Mouse (Mus musculus) heart, adult 11 months (tissue): ENCODE data around the gene Csnk2a2.

Experiments
- DNase-seq: peaks from one replicate; pipeline ENCODE4 v3.0.0; 2022

Gene Csnk2a2

DNA sequence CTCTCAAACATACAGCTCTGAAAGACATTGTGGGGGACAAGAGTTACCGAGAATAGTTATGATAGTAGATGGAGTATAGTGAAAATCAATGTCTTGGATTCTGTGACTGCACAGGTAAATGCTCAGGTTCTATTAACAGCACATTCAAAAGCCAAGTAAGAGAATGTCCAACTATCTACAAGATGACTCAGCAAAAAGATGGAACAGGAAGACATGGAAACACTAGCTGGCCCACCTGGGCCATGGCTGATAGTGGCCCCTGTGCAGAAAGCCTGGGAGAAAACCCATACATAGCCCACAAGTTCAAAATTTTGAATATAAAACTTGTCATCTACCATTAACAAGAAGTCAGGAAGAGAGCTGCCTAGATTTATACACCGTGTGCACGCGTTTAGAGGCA lies 19.8 kb downstream of the Csnk2a2 start:
- DNase-seq, result no peak

DNA sequence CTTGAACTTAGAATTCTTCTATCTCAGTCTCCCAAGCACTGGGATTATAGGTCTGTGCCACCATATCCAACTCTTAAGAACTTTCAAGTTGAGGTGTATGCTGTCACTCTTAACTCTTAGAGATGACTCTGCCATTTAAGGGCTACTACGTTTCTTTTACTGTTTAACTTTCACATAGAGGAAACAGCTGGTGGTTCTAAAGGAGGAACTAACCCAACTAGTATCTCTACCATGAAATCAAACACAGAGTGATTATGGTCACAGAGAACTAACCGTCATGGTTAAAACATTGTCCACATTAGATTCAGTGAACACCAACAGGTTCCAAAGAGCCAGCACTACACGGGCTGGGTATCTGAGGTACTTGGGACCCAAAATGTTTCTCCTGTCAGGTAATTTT lies 20.8 kb downstream of the Csnk2a2 start:
- peak; percentile 15 for DNase-seq

DNA sequence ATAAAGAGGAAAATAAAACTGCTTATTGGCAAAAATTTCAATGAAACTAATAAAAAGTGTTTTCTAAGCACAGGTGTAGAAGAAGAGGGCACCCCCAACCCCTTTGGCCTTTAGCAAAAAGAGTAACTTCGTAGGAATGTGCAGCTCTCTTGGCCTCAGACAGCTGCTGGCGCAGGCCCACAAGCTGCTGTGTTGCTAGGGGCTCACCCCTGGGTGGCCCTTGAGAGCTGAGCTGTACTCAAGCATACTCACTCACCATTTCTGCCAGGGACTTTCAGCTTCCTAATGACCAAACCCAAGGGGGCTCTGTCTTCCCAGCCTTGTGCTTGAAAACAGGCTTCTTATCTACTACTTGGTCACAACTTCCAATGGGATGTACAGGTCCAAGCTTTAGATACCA lies 23.3 kb downstream of the Csnk2a2 start:
- DNase-seq, result peak; percentile 86

DNA sequence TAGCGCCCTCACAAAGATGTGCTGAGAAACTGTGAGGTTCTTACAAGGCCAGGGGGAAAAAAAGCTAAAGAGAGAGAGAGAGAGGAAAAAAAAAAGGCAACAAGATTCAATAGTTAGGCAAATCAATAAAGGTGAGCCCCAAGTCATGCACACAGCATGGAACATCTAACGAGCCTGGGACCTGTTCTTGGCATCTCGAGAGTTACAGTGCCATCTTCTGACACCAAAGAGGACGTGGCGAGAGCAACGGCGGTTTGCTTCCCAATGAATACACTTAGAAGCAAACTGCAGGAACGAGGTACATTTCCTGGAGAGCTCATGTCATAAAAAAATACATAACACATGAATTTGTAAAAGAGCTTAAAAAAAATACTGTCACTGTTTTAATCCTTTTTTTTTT lies 37.3 kb downstream of the Csnk2a2 start:
- DNase-seq, result peak; percentile 39

DNA sequence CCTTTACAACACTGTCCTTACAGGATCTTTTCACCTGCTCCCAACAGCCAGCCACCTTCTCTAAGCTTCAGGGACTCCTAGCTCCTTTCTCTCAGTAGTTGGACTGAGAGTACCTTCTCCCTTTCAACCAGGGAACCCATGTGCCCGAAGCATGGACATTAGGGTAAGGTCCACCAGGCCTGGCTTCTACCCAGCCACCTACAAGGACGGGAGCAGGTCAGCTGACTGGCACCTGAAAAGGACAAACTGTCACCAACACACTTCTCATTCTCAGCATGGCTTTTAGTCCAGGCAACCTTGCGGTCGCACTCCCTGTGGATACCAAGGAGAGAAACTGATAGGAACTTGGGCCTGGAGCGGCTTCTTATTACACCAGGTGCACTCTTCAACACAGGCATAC lies 39.6 kb downstream of the Csnk2a2 start:
- peak; percentile 87 for DNase-seq

DNA sequence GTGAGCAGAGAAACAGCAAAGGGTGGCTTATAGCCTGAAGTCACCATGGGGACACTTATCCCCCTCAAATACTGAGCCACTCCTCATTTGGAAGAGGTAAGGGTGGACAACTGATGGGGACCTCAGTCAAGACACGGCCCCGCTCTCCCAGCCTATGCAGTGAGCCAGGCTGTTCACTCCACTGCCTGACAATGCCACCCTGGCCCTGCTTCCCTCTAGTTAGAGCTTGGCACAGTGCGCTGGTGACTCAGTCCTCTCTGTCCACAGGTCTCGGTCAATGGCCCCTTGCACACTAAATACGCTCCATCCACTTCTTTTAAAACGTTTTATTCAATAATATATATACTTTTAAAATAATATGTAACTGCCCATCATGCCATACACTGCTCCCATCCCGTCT lies 42.2 kb downstream of the Csnk2a2 start:
- DNase-seq, result no peak

DNA sequence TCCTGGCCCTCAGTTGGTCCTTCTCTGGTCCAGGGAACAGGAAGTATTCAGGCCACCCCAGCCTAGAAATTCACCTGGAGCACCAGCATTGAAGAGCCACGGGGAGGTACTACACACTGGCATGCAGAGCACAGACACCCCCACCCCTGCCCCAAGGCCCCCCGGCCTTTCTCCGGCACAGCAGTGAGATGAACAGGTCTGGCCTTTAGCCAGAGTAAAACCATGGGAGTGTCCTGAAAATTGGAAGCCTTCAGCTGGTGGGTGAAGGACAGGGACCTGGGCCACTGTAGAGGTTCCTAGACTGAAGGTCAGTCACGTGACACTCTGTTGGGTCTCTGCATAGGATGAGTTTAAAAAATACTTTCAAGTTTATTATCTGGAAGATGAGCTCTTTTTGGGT lies 44.8 kb downstream of the Csnk2a2 start:
- DNase-seq, result no peak

DNA sequence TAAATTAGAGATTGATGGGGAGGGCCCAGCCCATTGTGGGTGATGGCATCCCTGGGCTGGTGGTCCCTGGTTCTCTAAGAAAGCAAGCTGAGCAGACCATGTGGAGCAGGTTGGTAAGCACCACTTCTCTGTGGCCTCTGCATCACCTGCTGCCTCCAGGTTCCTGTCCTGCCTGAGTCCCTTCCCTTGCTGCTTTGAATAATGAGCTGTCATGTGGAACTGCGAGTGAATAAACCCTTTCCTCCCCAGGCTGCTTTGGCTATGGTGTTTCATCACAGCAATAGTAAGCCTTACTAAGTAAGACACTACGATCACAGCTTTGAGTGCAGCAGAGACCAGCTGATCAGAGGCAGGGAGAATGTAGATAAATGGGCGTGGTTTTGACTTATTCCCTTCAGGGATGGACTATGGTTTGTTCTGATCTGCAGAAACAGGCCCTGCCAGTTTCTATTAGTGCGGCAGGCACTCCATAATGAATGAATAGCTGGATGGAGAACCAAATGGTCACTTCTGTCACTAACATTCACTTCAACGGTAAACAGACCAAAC lies 48.3 kb downstream of the Csnk2a2 start:
- no peak for DNase-seq

DNA sequence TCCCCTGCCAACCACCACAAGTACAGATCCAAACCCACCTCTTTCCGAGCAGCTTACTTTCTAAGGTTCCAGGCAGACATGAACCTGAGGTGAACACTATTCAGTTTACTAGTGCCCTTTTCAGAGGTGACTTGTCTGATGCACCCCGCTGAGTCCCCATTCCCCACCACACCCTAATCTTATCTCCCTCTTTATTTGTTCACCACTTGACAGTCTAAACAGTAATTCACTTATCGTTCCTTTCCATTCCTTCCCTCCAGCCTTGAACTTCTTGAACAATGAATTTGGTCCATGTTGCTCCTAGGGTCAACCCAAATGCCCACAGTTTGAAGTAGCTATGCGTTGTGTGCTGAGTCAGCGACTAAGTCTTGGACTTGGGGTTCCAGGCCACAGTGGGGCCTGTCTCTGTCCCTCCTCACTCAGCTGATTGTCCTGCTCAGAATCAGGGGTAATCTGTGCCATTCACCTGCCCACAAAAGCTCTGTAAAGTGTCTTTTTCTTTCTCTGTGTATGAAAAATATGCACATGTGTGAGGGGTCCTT lies 49.6 kb downstream of the Csnk2a2 start:
- no peak for DNase-seq

DNA sequence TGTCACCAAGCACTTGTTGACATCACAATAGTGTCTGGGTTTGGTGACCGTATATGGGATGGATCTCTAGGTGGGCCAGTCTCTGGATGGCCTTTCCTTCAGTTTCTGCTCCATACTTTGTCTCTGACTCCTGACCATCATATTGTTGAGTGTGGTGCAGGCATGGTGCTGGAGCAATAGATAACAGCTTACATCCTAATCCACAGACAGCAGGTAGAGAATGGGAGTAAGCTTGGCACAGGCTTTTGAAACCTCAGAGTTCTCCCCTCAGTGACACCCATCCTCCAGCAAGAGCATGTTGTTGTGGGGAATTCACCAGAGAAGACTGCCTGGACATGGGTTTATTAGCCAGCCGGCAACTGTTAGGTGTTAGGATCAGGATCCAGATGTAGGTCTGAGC lies 50.4 kb downstream of the Csnk2a2 start:
- no peak for DNase-seq

DNA sequence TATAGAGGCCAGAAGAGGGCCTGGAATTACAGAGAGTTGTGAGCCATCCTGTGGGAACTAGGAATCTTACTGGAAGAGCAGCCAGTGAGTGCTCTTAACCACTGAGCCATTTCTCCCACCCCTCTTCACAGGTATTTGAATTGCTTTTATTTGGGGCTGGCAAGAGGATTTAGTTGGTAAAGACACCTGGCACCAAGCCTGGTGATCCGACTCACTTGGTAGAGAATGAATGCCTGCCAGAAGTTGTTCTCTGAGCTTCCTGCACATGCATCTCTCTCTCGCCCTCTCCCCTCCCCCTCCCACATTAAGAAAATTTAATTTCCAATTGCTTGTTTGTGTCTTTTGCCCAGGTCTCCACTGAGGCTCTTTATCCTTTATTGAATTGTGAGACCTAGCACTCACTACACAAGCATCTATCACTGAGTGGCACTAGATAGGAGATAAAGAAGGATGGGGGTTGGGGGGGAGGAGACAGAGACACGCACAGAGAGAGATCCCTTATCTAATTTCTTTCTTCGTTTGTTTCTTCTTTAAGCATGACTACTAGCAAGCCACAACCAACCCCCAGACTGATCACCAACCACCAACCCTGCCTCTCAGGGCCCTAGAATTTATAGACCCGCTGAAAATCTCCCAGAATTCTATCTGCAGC lies 52.4 kb downstream of the Csnk2a2 start:
- no peak for DNase-seq

DNA sequence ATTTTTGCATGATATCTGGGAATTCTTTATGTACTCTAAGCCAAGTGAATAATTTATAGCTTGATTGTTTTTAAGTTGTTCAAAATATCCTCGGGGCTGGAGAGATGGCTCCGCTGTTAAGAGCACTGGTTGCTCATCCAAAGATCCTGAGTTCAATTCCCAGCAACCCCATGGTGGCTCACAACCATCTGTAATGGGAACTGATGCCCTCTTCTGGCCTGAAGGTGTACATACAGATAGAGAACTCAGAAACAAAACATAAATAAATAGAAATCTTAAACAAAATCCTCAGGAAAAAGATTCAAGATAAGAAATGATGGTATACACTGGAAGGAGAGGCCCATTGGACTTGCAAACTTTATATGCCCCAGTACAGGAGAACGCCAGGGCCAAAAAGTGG lies 53.9 kb downstream of the Csnk2a2 start:
- DNase-seq, result no peak

DNA sequence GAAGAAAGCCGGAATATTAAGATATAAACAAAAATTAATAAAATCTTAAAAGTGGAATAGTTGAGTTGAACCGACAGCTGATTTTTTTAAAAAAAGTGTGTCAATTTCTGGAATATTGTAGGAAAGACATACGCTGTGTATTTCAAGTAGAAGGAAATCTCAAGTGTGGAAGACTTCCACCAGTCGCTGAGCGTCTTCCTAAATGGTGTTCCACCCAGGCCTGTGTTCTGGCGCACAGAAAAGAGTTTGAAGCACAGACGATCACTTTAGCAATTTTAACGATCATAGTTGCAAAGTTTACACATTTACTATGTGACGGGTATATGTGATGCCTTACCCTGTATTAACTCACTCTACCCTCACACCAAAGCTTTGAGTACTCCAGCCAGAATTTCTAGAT lies 54.4 kb downstream of the Csnk2a2 start:
- peak; percentile 74 for DNase-seq

DNA sequence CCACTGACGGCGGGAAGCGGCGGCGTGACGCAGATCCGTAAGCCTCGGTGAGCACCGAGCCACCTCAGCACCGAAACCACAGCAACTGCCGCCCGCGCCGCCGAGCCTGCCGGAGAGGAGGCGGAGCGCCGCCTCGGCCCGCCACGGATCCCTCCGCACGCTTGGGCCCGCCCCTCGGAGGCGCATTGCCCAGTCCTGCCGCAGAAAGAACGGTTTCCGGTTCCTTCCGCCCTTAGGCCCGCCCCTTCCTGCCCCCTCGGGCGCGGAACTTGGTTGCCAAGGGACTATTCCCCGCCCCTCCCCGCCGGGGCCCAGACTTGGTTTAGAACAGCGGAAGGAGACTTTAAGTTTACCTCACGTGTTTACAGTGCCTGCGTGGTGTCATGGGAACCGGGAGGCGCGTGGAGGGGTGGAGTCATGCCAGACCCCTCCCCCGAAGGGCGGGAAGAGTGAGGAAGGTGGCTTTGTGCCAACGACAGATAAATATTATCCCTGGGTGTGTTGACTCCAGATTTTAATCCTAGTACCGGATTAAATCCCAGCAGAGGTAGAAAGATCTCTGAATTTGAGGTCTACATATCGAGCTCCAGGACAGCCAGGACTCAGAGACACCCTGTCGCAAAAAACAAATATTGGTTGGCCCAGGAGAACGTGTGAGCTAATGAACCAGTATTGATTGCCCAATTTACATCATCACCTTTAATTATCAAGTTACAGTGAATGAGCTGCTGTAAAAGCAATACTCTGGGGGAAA lies 55.0 kb downstream of the Csnk2a2 start, which contains the start of gene Cfap20:
Gene Cfap20 (minus strand): TSS at position 184 of the 754 bp plus-strand sequence.
- peak; percentile 100 for DNase-seq

DNA sequence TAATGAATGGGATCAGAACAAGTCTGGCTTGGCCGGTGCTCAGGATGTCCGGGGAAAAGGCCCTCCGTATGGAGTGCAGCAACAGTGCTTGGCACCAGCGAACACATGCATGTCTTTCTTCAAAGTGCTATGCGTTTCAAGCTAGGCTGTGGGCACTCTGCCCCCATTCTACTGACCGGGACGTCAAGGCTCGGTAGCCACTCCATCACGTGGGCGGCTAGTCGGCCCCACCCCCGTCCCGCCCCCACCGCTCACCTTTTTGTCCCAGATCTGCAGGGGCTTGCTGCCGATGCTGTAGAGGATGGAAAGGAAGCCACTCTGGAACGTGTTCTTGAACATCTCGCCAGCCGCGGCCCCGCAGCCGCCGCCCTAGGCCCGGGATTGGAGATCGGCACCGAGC lies 55.6 kb downstream of the Csnk2a2 start:
- no peak for DNase-seq

DNA sequence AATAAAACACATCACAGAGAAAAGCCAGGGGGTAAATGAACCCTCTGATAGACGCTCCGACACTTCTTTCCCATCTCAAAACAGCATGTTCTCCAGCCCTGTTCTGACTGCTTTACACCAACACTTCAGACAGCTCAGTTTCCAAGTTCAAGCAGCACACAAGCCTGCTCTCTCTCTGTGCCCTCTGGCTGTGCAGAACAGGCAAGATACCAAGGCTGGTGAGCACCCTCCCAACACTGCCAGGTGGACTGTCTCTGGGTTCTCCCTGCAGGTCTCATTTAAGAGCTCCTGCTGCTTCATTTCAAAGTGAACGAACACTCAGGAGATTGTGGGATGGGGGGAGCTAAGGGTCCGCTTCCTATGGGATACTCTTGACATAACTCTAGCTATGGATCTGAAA lies 56.7 kb downstream of the Csnk2a2 start:
- DNase-seq, result no peak

DNA sequence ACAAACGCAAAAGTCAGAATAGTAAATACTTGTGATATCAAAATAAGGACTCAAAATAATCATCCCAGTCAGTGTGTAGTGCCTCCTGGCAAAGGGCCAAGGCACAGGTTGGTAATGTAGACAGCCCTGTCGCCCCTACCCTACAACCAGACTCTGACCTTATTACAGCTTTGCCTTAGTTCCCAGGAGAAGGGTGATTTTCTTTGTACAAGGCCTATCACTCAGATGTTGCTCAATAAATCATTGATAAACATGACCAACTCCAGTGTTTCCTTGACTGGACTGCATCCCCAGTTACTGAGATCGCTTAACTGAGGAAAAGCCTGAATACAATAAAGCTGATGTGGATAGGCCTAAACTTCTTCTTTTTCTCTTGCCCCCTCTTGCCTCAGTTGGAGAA lies 57.4 kb downstream of the Csnk2a2 start:
- no peak for DNase-seq

DNA sequence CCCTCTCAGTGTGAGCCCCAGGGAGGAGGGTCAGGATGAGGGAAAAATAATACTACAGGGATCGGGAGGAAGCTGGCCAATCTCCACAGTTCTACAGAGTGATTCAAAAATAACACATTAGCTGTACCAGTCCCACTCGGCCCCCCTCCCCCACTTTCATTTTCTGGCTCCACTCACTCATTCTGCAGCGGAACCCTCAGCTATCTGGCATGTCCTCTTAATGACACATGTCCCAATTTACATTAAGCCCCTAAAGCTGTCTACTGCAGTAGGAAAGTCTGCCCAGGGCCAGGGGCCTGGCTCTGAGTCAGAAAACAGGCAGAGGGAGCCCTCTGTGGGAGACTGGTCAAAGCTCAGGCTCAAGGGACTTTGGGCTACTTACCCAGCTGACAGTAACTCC lies 59.9 kb downstream of the Csnk2a2 start:
- DNase-seq, result peak; percentile 98

DNA sequence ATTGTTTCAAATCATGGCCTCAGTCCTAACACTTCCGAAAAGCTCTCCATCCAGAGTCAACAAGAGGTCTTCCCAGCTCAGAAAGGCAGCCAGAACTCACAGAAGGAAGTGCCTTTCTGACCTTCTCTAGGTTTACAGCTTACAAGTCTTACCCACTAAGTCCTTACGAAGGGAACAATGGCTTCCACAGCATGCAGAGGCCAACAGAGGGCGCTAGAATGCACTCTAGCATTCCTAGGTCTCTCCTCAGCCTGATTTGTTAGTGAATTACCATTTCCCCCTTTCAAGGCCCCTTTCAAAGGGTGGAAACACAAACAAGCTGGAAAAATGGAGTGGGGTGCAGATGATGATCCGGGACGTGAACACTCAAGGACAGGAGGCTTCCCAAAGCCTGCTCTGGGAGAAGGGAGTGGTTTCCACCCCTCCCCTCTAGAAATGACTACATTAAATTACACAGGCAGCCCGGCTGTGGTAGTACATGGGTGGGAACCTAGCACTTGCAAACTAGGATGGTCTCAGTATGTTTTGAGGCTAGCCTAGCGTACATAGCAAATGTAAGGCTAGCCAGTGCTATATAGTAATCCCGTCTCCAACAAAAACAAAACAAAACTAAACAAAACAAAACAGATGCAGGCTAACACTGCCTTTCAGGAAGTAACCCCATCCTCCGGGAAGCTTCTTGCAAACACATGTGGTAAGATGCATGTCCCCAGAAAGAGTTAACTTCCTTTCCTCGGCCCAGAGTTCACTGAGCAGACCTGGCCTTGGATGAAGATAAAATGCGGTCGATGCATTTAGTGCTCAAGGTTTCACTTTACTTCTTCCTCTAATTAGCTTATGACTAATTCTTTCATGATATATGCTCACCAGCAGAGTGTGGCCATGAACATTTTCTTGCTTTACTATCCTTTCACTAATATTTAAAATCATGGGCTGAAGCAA lies 62.0 kb downstream of the Csnk2a2 start:
- peak; percentile 98 for DNase-seq

DNA sequence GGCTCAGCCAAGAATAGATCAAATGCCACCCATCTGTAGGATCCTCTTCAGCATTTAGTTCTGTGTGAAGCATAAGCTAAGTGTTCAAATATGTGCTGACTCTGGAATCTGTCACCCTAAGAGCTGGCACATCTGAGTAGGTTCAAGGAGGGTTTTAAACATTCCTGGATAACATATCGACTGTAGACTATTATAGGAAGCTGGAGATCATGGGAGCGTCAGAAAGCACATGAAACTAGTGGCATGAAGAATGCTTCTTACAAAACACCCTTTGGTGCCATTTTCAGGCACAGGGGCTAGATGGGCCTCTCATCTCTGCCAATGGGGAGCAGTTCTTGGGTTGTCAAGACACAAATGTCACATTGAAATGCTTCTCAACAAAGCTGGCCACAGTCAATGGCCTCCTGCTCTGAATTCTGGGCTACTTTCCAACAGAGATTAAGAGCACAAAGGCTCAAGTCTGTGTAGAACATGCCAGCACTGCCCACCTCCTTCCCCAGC lies 63.0 kb downstream of the Csnk2a2 start:
- DNase-seq, result peak; percentile 95

DNA sequence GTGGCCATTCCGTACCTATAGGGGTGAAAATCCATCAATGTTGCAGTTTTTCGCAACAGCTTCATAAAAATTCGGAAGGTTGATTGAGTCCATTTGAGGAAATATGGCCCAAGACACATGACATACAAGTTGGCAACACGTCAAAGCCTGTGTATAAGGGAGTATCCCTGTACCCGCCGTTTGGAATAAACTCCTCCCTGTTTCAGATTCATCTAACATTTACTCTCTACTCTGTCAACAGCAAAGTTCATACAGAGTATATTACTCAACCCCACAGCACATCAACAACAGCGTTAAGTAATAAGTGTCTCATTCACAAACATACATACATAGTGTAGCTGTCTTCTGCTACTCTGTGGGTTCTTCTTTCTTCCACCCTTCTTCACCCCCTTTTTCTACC lies 65.2 kb downstream of the Csnk2a2 start:
- DNase-seq, result no peak

DNA sequence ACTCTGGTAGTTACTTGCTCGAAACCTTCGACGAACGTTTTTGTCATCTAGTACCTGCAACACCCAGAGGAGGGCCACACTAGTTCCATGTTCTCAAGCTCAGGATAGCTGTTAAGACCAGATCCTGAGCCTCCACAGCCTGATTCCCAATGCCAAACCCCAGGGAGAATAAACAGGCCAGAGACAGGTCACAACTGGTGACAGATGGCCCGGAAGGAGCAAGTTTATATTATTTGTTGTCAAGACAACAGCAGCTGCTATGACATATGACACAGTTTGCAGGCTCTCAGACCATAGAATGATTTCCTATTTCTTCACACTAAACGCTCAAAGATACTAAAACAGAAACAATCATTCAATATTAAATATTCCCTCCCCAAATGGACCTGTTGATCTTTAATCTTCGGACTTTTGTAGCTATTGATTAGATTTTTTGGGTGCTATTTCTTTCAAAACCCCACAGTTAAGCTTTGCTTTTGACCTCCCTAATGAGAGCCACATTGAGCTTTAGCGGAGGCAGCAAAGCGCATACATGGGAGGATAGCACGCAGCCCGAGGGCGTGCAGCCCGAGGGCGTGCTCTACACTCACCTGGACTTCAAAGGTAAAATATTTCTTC lies 67.5 kb downstream of the Csnk2a2 start:
- DNase-seq, result peak; percentile 87
